Mouse (Mus musculus) ES-Bruce4 (cell line): Measurements from ENCODE around the gene B9d1. TPM values are rescaled to one million over a fixed set of nuclear protein-coding genes. Genes with fewer than 3 reads are reported as not detected.

Experiments used
- H3K27ac ChIP-seq: 2 replicates; pipeline ENCODE4 v1.5.1; 2012; ENCODE audit warnings: low read length, inconsistent platforms; ENCODE audit not compliant: insufficient read depth
- H3K27me3 ChIP-seq: 2 replicates; pipeline ENCODE4 v1.6.1; 2012; ENCODE audit warnings: mild to moderate bottlenecking, low read length, inconsistent platforms; ENCODE audit not compliant: control insufficient read depth, poor library complexity, insufficient read depth, severe bottlenecking
- H3K36me3 ChIP-seq: 2 replicates; pipeline ENCODE4 v1.6.1; 2012; ENCODE audit warnings: inconsistent platforms, mild to moderate bottlenecking, low read length, moderate library complexity; ENCODE audit not compliant: control insufficient read depth, poor library complexity, insufficient read depth, severe bottlenecking
- H3K4me1 ChIP-seq: one replicate; pipeline ENCODE4 v1.8.1; 2011; ENCODE audit warnings: low read length; ENCODE audit not compliant: control insufficient read depth, insufficient read depth
- H3K4me3 ChIP-seq: 2 replicates; pipeline ENCODE4 v1.5.1; 2011; ENCODE audit warnings: low read depth, mild to moderate bottlenecking, low read length
- H3K9ac ChIP-seq: 2 replicates; pipeline ENCODE4 v1.6.1; 2012; ENCODE audit warnings: low read depth, mild to moderate bottlenecking, inconsistent platforms; ENCODE audit not compliant: poor library complexity, severe bottlenecking
- H3K9me3 ChIP-seq: replicated peaks from 2 replicates; pipeline ENCODE4 v1.6.1; 2012; ENCODE audit warnings: mild to moderate bottlenecking, low read length, inconsistent platforms; ENCODE audit not compliant: control insufficient read depth, poor library complexity, insufficient read depth, severe bottlenecking
- CTCF ChIP-seq: IDR thresholded peaks from one replicate; pipeline ENCODE4 v1.8.1; 2011; ENCODE audit warnings: low read depth, low read length
- EP300 ChIP-seq: IDR thresholded peaks from 2 replicates; pipeline ENCODE4 v1.6.1; 2011; ENCODE audit warnings: low read depth, low read length; ENCODE audit not compliant: insufficient read depth
- POLR2A ChIP-seq: IDR thresholded peaks from one replicate; pipeline ENCODE4 v1.8.1; 2011; ENCODE audit warnings: low read length; ENCODE audit not compliant: insufficient read depth
- polyA plus RNA-seq: library from polyadenylated mRNA; stranded (reverse); fragments of >200 nt; gene quantifications from 2 replicates; pipeline ENCODE4 v1.2.4, GENCODE M21; 2011; ENCODE audit warnings: low read depth; ENCODE audit not compliant: missing spikeins, insufficient read depth, insufficient read length

B9d1 gene
- 18.7 and 20.8 TPM in 2 replicates for polyA plus RNA-seq

DNA sequence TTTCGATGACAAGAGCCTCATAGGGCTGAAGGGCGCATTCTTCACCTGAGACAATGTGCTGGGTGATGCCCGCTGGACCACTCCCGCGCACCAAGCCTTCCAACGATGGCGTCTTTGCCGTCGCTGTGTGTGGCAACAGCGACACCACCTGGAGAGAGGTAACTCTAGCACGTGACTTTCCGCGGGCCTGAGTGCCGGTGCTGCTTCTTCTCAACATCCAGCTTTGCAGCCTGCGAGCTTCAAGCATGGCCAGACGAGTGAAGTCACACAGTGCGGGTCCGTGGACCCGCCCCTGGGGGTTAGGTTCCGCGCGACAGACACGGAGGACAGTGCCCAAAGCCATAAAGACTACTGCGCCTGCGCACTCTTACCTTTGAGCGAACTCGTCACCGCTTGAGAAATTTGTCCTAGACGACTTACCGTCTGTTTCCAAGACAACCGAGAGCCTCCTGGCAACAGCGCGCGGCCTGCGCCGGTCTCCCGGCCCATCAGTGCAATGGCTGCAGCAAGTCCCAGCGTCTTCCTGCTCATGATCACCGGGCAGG lies at the start of gene B9d1:
Gene B9d1 (plus strand): TSS at position 432 of the 545 bp plus-strand sequence.
- Histone ChIP-seq H3K9me3 (no peaks in the 10 kb centered on the region), H3K27me3 (no peaks in the 10 kb centered on the region), H3K4me1 (no peaks in the 10 kb centered on the region), H3K4me3 (peak within 1 kb of the TSS; percentile 80), H3K27ac (no peak within 1 kb of the TSS), H3K9ac (peak within 1 kb of the TSS; percentile 55), H3K36me3 (no peaks in the 10 kb centered on the region)
- TF ChIP-seq EP300 (peak; percentile 26; the same call in 1 of the 2 replicates), CTCF (peak; percentile 95), POLR2A (no peak)

- Histone ChIP-seq H3K27ac (no peak overlapping the region), H3K4me1 (no peaks in the 10 kb centered on the region), H3K9me3 (no peaks in the 10 kb centered on the region; the same call in 1 of the 2 replicates), H3K4me3 (no peak overlapping the region), H3K27me3 (no peaks in the 10 kb centered on the region), H3K9ac (no peak overlapping the region), H3K36me3 (no peaks in the 10 kb centered on the region)
- no peak for TF ChIP-seq CTCF
- no peak for TF ChIP-seq POLR2A
- TF ChIP-seq EP300: no peak
These were observed 40.9 kb upstream of the B9d1 start for GRCm38 (mm10) chr11:61464071-61464470.

GRCm38 (mm10) chr11:61465422-61465821 lies 39.5 kb upstream of the B9d1 start:
- H3K27ac ChIP-seq: no peak overlapping the region
- no peaks in the 10 kb centered on the region; the same call in 1 of the 2 replicates for H3K9me3 ChIP-seq
- H3K9ac ChIP-seq: no peak overlapping the region
- TF ChIP-seq CTCF (no peak), POLR2A (no peak), EP300 (no peak)
- H3K27me3 ChIP-seq: no peaks in the 10 kb centered on the region
- no peaks in the 10 kb centered on the region for H3K4me1 ChIP-seq
- no peaks in the 10 kb centered on the region for H3K36me3 ChIP-seq
- no peak overlapping the region for H3K4me3 ChIP-seq

- H3K36me3 ChIP-seq: no peaks in the 10 kb centered on the region
- H3K4me1 ChIP-seq: no peaks in the 10 kb centered on the region
- H3K4me3 ChIP-seq: no peak overlapping the region
- TF ChIP-seq CTCF: no peak
- no peak for TF ChIP-seq EP300
- TF ChIP-seq POLR2A: no peak
- no peaks in the 10 kb centered on the region for H3K27me3 ChIP-seq
- no peaks in the 10 kb centered on the region; the same call in 1 of the 2 replicates for H3K9me3 ChIP-seq
- H3K27ac ChIP-seq: no peak overlapping the region
- H3K9ac ChIP-seq: no peak overlapping the region
These were observed 36.4 kb upstream of the B9d1 start for GRCm38 (mm10) chr11:61468534-61468933.

DNA sequence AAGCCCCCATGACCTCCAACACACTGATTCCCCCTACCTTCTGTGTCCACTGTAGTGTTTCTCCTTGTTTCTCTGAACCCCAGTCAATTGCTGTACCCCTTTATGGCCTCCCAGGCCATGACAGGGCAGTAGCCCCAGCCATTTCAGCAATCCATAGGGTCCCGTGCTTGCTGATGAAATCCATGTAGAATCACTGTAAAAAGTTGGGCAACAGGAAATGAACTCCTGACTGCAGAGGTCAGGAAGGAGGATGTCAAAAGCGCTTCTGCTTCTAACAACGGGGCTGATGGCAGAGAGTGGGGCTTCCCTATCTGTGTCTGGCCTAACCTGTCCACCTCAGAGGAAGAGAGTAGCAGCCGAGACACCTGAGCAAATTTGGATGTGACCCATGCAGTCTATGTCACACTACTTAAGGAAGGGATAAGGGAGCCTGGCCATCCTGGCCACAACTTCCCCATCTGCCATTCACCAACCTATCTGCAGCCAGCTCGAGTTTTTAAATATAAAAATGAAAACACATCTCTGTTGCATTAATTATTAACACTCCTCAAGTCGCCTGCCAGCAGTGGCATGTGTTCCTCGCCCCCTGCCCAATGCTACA lies 35.5 kb upstream of the B9d1 start:
- no peaks in the 10 kb centered on the region for H3K36me3 ChIP-seq
- no peak for TF ChIP-seq POLR2A
- TF ChIP-seq EP300: no peak
- no peak for TF ChIP-seq CTCF
- no peaks in the 10 kb centered on the region for H3K4me1 ChIP-seq
- no peak overlapping the region for H3K4me3 ChIP-seq
- no peak overlapping the region for H3K9ac ChIP-seq
- no peak overlapping the region for H3K27ac ChIP-seq
- no peaks in the 10 kb centered on the region for H3K27me3 ChIP-seq
- no peaks in the 10 kb centered on the region; the same call in 1 of the 2 replicates for H3K9me3 ChIP-seq

DNA sequence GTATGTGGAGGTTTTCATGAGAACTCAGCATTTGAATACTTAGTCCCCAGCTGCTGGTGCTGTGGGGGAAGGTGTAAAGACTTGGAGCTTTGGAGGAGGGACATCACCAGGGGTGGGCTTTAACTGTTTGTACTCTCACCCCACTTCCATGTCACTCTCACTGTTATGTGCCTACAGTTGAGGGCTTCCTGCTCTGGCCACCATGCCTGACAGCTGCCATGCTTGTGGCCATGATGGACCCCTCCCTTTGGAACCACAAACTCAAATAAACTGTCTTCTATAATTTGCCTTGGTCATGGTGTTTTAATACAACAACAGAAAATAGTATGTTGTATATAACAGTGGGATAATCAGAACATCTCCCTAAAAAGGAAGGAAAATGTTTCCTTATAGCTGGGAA lies 34.1 kb upstream of the B9d1 start:
- Histone ChIP-seq H3K27me3 (no peaks in the 10 kb centered on the region), H3K9me3 (no peaks in the 10 kb centered on the region; the same call in 1 of the 2 replicates), H3K4me3 (no peak overlapping the region), H3K36me3 (no peaks in the 10 kb centered on the region), H3K9ac (no peak overlapping the region), H3K4me1 (no peaks in the 10 kb centered on the region), H3K27ac (no peak overlapping the region)
- TF ChIP-seq POLR2A (no peak), EP300 (no peak), CTCF (no peak)
